Mouse (Mus musculus) cerebellum, postnatal 36 days (tissue): ENCODE results near the gene Tie1.
"Not testable (repeated sequence)": the region's sequence is repeated elsewhere in the genome, so short reads cannot be mapped to it uniquely, and the experiment has no call there.

ENCODE experiments used
- DNase-seq, 2 experiments: peaks; one replicate each; pipeline ENCODE4 v3.0.0; 2021 to 2022; ENCODE audit warnings: mixed read lengths in 2 of 2

Gene Tie1

GRCm38 (mm10) chr4:118489717-118490132 lies at the start of gene Tie1:
Gene Tie1 (minus strand): TSS chr4:118490061.
- no peak for DNase-seq

- no peak for DNase-seq
These were observed 47.9 kb upstream of the Tie1 start for GRCm38 (mm10) chr4:118537801-118538200.

GRCm38 (mm10) chr4:118535610-118536009 lies 45.7 kb upstream of the Tie1 start:
- DNase-seq = no peak

GRCm38 (mm10) chr4:118533605-118534004 lies 43.7 kb upstream of the Tie1 start:
- DNase-seq = no peak

- DNase-seq = no peak
These were observed 43.3 kb upstream of the Tie1 start for GRCm38 (mm10) chr4:118533156-118533555.

- no peak for DNase-seq
These were observed 42.8 kb upstream of the Tie1 start for GRCm38 (mm10) chr4:118532663-118533062.

- no peak for DNase-seq
These were observed 37.9 kb upstream of the Tie1 start for GRCm38 (mm10) chr4:118527720-118528119.

GRCm38 (mm10) chr4:118527335-118527681 lies 37.4 kb upstream of the Tie1 start:
- no peak for DNase-seq

- DNase-seq = no peak
These were observed 36.8 kb upstream of the Tie1 start, which contains the start of gene 2610528J11Rik for GRCm38 (mm10) chr4:118526408-118527334. Gene 2610528J11Rik (plus strand): TSS chr4:118526999.

- DNase-seq = no peak
These were observed 35.9 kb upstream of the Tie1 start for GRCm38 (mm10) chr4:118525779-118526178.

GRCm38 (mm10) chr4:118523976-118524375 lies 34.1 kb upstream of the Tie1 start:
- DNase-seq = no peak

- no peak for DNase-seq
These were observed 32.4 kb upstream of the Tie1 start for GRCm38 (mm10) chr4:118522248-118522647.

- DNase-seq = no peak
These were observed 28.3 kb upstream of the Tie1 start for GRCm38 (mm10) chr4:118518208-118518607.

GRCm38 (mm10) chr4:118517497-118518146 lies 27.8 kb upstream of the Tie1 start:
- no peak for DNase-seq

- no peak for DNase-seq
These were observed 27.0 kb upstream of the Tie1 start for GRCm38 (mm10) chr4:118516699-118517496.

- no peak for DNase-seq
These were observed 19.2 kb upstream of the Tie1 start for GRCm38 (mm10) chr4:118509050-118509449.

GRCm38 (mm10) chr4:118507171-118507570 lies 17.3 kb upstream of the Tie1 start:
- not testable (repeated sequence) for DNase-seq

GRCm38 (mm10) chr4:118505551-118505950 lies 15.7 kb upstream of the Tie1 start:
- DNase-seq = no peak

GRCm38 (mm10) chr4:118500792-118501191 lies 10.9 kb upstream of the Tie1 start:
- no peak for DNase-seq

- no peak for DNase-seq
These were observed 10.4 kb upstream of the Tie1 start for GRCm38 (mm10) chr4:118500171-118500724.

GRCm38 (mm10) chr4:118490461-118490860 lies 600 bp upstream of the Tie1 start:
- DNase-seq = no peak

GRCm38 (mm10) chr4:118476773-118477530 lies 12.9 kb downstream of the Tie1 start:
- DNase-seq = no peak
